Comparison of ENCODE assay signal across 13 mouse cellular contexts in the genomic region with DNA sequence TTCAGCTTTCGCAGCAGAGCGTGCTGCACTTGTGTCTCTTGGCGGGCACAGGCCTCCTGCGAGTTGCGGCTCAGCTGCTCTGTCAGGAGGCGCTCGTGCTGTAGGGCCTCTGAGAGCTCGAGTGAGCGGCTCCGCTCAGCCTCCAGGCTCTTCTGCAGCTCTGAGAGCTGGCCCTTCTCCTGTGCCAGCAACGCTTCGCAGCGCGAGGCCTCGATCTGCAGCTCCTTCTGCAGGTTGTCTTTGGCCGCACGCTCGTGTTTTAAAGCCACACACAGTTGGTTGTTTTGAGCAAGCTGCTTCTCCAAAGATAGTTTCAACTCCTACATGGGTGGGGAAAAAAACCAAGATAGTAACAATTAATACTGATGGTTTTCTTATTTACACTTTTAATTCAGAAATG.
"Had no signal": no experiment of that assay in that cellular context is flagged by ENCODE, and none has a peak within 500 bp of the region (broad histone marks: within the 10 kb centered on the region; RNA-seq: fewer than 3 reads in every experiment).

No protein-coding gene starts in this region.

- H3K4me1 ChIP-seq: liver, embryonic 12.5 days; midbrain, embryonic 10.5 days; neural tube, embryonic 12.5 days had no signal

- H3K27me3 ChIP-seq: limb, embryonic 15.5 days; liver, embryonic 12.5 days; neural tube, embryonic 12.5 days had no signal

- H3K9ac ChIP-seq: limb, embryonic 15.5 days; liver, embryonic 12.5 days; lung, embryonic 14.5 days; neural tube, embryonic 12.5 days had no signal

- H3K27ac ChIP-seq: limb, embryonic 15.5 days; liver, embryonic 12.5 days; midbrain, embryonic 10.5 days; neural tube, embryonic 12.5 days; stomach, postnatal 0 days had no signal

- DNase-seq: kidney, postnatal 14 days; layer of hippocampus, postnatal 36 days; lung, embryonic 14.5 days; lung, postnatal 10 days; lung, postnatal 4 days; midbrain, embryonic 14.5 days; thymus, adult 18-20 months; thymus, postnatal 14 days had no signal

- H3K4me2 ChIP-seq: limb, embryonic 15.5 days; liver, embryonic 12.5 days; lung, embryonic 14.5 days; neural tube, embryonic 12.5 days had no signal

- H3K9me3 ChIP-seq: limb, embryonic 15.5 days; liver, embryonic 12.5 days; midbrain, embryonic 10.5 days; neural tube, embryonic 12.5 days had no signal

- ATAC-seq: liver, embryonic 12.5 days had no signal

- H3K4me3 ChIP-seq: limb, embryonic 15.5 days; liver, embryonic 12.5 days; midbrain, embryonic 10.5 days; neural tube, embryonic 12.5 days had no signal
